Mouse (Mus musculus) intestine, postnatal 0 days (tissue): ENCODE data around the gene Pcbp4. TPM values are rescaled to one million over a fixed set of nuclear protein-coding genes. Genes with fewer than 3 reads are reported as not detected.
A peak's percentile ranks its signal among the peaks of the same experiment; 100 is the strongest.

Experiments used
- ATAC-seq: fragments of 200-750 bp; cut with Nextera tagmentation; 2 replicates; pipeline ENCODE4 v1.8.0; 2017; ENCODE audit warnings: mild to moderate bottlenecking, moderate TSS enrichment, moderate library complexity
- H3K27ac ChIP-seq: fragments of 300-500 bp; sonication (generic); 2 replicates; pipeline ENCODE4 v1.5.1; 2014; ENCODE audit warnings: mild to moderate bottlenecking, low read depth, low read length, moderate library complexity
- H3K27me3 ChIP-seq: fragments of 300-500 bp; sonication (generic); replicated peaks from 2 replicates; pipeline ENCODE4 v1.6.1; 2014; ENCODE audit warnings: low read length, mixed read lengths; ENCODE audit not compliant: control insufficient read depth, insufficient read depth
- H3K36me3 ChIP-seq: fragments of 300-500 bp; sonication (generic); 2 replicates; pipeline ENCODE4 v1.6.1; 2014; ENCODE audit warnings: mild to moderate bottlenecking, moderate library complexity; ENCODE audit not compliant: control insufficient read depth, insufficient read depth
- H3K4me1 ChIP-seq: fragments of 300-500 bp; sonication (generic); replicated peaks from 2 replicates; pipeline ENCODE4 v1.6.1; 2014; ENCODE audit warnings: antibody characterized with exemption, low read length, mixed read lengths; ENCODE audit not compliant: control insufficient read depth, insufficient read depth
- H3K4me2 ChIP-seq: fragments of 300-500 bp; sonication (generic); replicated peaks from 2 replicates; pipeline ENCODE4 v1.6.1; 2014; ENCODE audit warnings: low read depth, mild to moderate bottlenecking, moderate library complexity
- H3K4me3 ChIP-seq: fragments of 300-500 bp; sonication (generic); 2 replicates; pipeline ENCODE4 v1.5.1; 2014; ENCODE audit warnings: low read depth, low read length
- H3K9ac ChIP-seq: fragments of 300-500 bp; sonication (generic); 2 replicates; pipeline ENCODE4 v1.6.1; 2014; ENCODE audit warnings: mild to moderate bottlenecking, low read depth, low read length
- H3K9me3 ChIP-seq: fragments of 300-500 bp; sonication (generic); 2 replicates; pipeline ENCODE4 v1.6.1; 2016; ENCODE audit warnings: mixed run types; ENCODE audit not compliant: control insufficient read depth
- CTCF ChIP-seq: sonication (generic); IDR thresholded peaks from 2 replicates; pipeline ENCODE4 v1.5.1; 2016; ENCODE audit warnings: low read depth, mild to moderate bottlenecking, control low read depth, antibody characterized with exemption, moderate library complexity
- WGBS: fragments of 180-500 bp; shearing (Covaris S2); extraction: QIAGEN DNeasy Blood & Tissue Kit; methylation state at CpG from one replicate; pipeline ENCODE4 v1.1.7; 2014; 5-methylcytosine and 5-hydroxymethylcytosine counted together
- polyA plus RNA-seq: library from polyadenylated mRNA; unstranded; fragments of >200 nt; fragmentation: Nextera tagmentation; extraction: Ambion mirVana; gene quantifications from 2 replicates; pipeline ENCODE4 v1.2.1, GENCODE M21; 2015

Pcbp4 gene
- polyA plus RNA-seq, 1 experiment from 2014 or later, result 15.7 TPM

GRCm38 (mm10) chr9:106411729-106412128, 41.4 kb upstream of the Pcbp4 start:
- Histone ChIP-seq H3K9me3 (no peaks in the 10 kb centered on the region), H3K27ac (no peak overlapping the region), H3K4me2 (no peak overlapping the region), H3K27me3 (no peaks in the 10 kb centered on the region), H3K4me3 (no peak overlapping the region), H3K9ac (no peak overlapping the region), H3K36me3 (no peaks in the 10 kb centered on the region), H3K4me1 (no peaks in the 10 kb centered on the region)
- WGBS, result 63% methylated on average over 6 of the region's 6 CpGs
- ATAC-seq, result no peak
- no peak for TF ChIP-seq CTCF

- no peak for ATAC-seq
- whole genome bisulfite sequencing, result 80% methylated on average over 3 of the region's 3 CpGs
- Histone ChIP-seq H3K4me3 (no peak overlapping the region), H3K4me2 (no peak overlapping the region), H3K9me3 (no peaks in the 10 kb centered on the region), H3K9ac (no peak overlapping the region), H3K27me3 (no peaks in the 10 kb centered on the region), H3K27ac (no peak overlapping the region), H3K36me3 (no peaks in the 10 kb centered on the region), H3K4me1 (no peaks in the 10 kb centered on the region)
- TF ChIP-seq CTCF, result no peak
These were observed 40.9 kb upstream of the Pcbp4 start for GRCm38 (mm10) chr9:106412210-106412609.

GRCm38 (mm10) chr9:106413606-106414005, 39.5 kb upstream of the Pcbp4 start:
- ATAC-seq, result no peak
- H3K4me1 ChIP-seq, result no peaks in the 10 kb centered on the region
- H3K27me3 ChIP-seq, result no peaks in the 10 kb centered on the region
- no peak overlapping the region for H3K4me3 ChIP-seq
- no peak overlapping the region for H3K4me2 ChIP-seq
- no peak for TF ChIP-seq CTCF
- 84% methylated on average over 5 of the region's 5 CpGs for WGBS
- no peak overlapping the region for H3K27ac ChIP-seq
- no peaks in the 10 kb centered on the region for H3K9me3 ChIP-seq
- no peak overlapping the region for H3K9ac ChIP-seq
- no peaks in the 10 kb centered on the region for H3K36me3 ChIP-seq

- ATAC-seq, result no peak
- Histone ChIP-seq H3K4me2 (no peak overlapping the region), H3K9ac (no peak overlapping the region), H3K27me3 (peaks cover 7% of the 10 kb centered on the region; the same call in 1 of the 2 replicates), H3K4me1 (no peaks in the 10 kb centered on the region), H3K9me3 (no peaks in the 10 kb centered on the region), H3K4me3 (no peak overlapping the region), H3K27ac (no peak overlapping the region), H3K36me3 (no peaks in the 10 kb centered on the region)
- no peak for TF ChIP-seq CTCF
- WGBS, result 89% methylated on average over 6 of the region's 6 CpGs
These were observed 36.3 kb upstream of the Pcbp4 start for GRCm38 (mm10) chr9:106416826-106417225.

- Histone ChIP-seq H3K27me3 (peaks cover 7% of the 10 kb centered on the region; the same call in 1 of the 2 replicates), H3K4me2 (peak overlapping the region; percentile 56), H3K4me3 (0 out of 2 replicates have a peak overlapping the region, but pooled peaks have one; percentile 7), H3K9ac (0 out of 2 replicates have a peak overlapping the region, but pooled peaks have one; percentile 11), H3K4me1 (no peaks in the 10 kb centered on the region), H3K27ac (no peak overlapping the region), H3K9me3 (no peaks in the 10 kb centered on the region), H3K36me3 (no peaks in the 10 kb centered on the region)
- peak; percentile 17; the same call in 1 of the 2 replicates for ATAC-seq
- WGBS, result 20% methylated on average over 29 of the region's 29 CpGs
- peak; percentile 56 for TF ChIP-seq CTCF
These were observed 35.1 kb upstream of the Pcbp4 start for GRCm38 (mm10) chr9:106417841-106418625.

GRCm38 (mm10) chr9:106420608-106421007, 32.5 kb upstream of the Pcbp4 start:
- Histone ChIP-seq H3K27ac (no peak overlapping the region), H3K27me3 (peaks cover 7% of the 10 kb centered on the region; the same call in 1 of the 2 replicates), H3K4me2 (no peak overlapping the region), H3K4me3 (no peak overlapping the region), H3K9me3 (no peaks in the 10 kb centered on the region), H3K4me1 (no peaks in the 10 kb centered on the region), H3K9ac (no peak overlapping the region), H3K36me3 (no peaks in the 10 kb centered on the region)
- 10% methylated on average over 2 of the region's 2 CpGs for WGBS
- TF ChIP-seq CTCF, result no peak
- ATAC-seq, result no peak
